Mouse (Mus musculus) liver, adult 2 months (tissue): ENCODE measurements at regions not wholly inside any gene's neighbourhood (a gene's known extent, or its start where the extent isn't known, plus 50 kb on each side); places are given as distances from the start of the nearest gene placed in this dataset.
A peak's percentile ranks its signal among the peaks of the same experiment; 100 is the strongest.

Source experiments
- DNase-seq: peaks from one replicate; pipeline ENCODE4 v3.0.0-alpha.2; 2011; ENCODE audit warnings: low read depth, low spot score; ENCODE audit errors: extremely low read depth
- H3K27ac ChIP-seq: fragments of 200-500 bp; replicated peaks from 2 replicates; pipeline ENCODE4 v1.5.1; 2012; ENCODE audit warnings: low read depth, mild to moderate bottlenecking, control low read depth, inconsistent platforms, low read length; ENCODE audit not compliant: insufficient read depth
- H3K27me3 ChIP-seq: fragments of 200-500 bp; 2 replicates; pipeline ENCODE4 v1.6.1; 2012; ENCODE audit warnings: mild to moderate bottlenecking, moderate library complexity, low read length, inconsistent platforms; ENCODE audit not compliant: control insufficient read depth, insufficient read depth
- H3K36me3 ChIP-seq: fragments of 200-500 bp; 2 replicates; pipeline ENCODE4 v1.6.1; 2012; ENCODE audit warnings: low read length, inconsistent platforms; ENCODE audit not compliant: control insufficient read depth, insufficient read depth
- H3K4me1 ChIP-seq: fragments of 200-500 bp; 2 replicates; pipeline ENCODE4 v1.6.1; 2011; ENCODE audit warnings: low read length; ENCODE audit not compliant: control insufficient read depth, insufficient read depth
- H3K4me3 ChIP-seq: fragments of 200-500 bp; 2 replicates; pipeline ENCODE4 v1.5.1; 2011; ENCODE audit warnings: low read depth, mild to moderate bottlenecking, control low read depth, low read length, moderate library complexity; ENCODE audit not compliant: insufficient read depth
- H3K79me2 ChIP-seq: fragments of 200-500 bp; 2 replicates; pipeline ENCODE4 v1.6.1; 2012; ENCODE audit warnings: inconsistent platforms, mild to moderate bottlenecking, low read length, moderate library complexity; ENCODE audit not compliant: control insufficient read depth, insufficient read depth
- H3K9ac ChIP-seq: fragments of 200-500 bp; 2 replicates; pipeline ENCODE4 v1.6.1; 2012; ENCODE audit warnings: low read depth, mild to moderate bottlenecking, control low read depth, inconsistent platforms, low read length
- CTCF ChIP-seq: fragments of 200-500 bp; IDR thresholded peaks from 2 replicates; pipeline ENCODE4 v1.5.1; 2011; ENCODE audit warnings: low read depth, low read length, control low read depth
- POLR2A ChIP-seq: fragments of 200-500 bp; IDR thresholded peaks from 2 replicates; pipeline ENCODE4 v1.6.1; 2011; ENCODE audit warnings: low read length, control low read depth; ENCODE audit not compliant: insufficient read depth; ENCODE audit errors: extremely low read depth
- WGBS: fragments of 180-500 bp; shearing (Covaris S2); methylation state at CpG from one replicate; pipeline ENCODE4 v1.1.7; 2018; 5-methylcytosine and 5-hydroxymethylcytosine counted together

DNA sequence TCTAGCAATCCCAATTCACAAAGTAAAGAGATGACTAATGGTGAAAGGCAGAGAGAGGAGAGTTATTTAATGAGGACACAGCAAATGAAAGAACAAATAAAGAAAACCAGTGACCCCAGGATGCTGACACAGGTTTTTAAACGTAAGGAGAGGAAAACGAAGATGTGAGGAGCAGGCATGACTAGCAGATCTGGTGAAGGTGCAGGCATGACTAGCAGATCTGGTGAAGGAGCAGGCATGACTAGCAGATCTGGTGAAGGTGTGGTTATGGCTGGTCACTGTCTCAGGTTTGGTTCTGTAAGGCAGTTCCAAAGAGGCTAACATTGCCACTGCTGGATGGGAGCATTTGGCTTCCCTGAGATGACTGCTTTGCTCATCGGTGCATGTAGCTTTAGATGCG lies 57.0 kb downstream of the Mbl2 start:
- no peaks in the 10 kb centered on the region for H3K79me2 ChIP-seq
- H3K4me1 ChIP-seq = peaks cover 4% of the 10 kb centered on the region; the same call in 1 of the 2 replicates
- H3K4me3 ChIP-seq = no peak overlapping the region
- no peaks in the 10 kb centered on the region for H3K27me3 ChIP-seq
- 66% methylated on average over 4 of the region's 4 CpGs for WGBS
- H3K36me3 ChIP-seq = no peaks in the 10 kb centered on the region
- peak; percentile 5 for DNase-seq
- no peak overlapping the region for H3K27ac ChIP-seq
- H3K9ac ChIP-seq = no peak overlapping the region
- TF ChIP-seq CTCF = no peak
- TF ChIP-seq POLR2A = no peak

DNA sequence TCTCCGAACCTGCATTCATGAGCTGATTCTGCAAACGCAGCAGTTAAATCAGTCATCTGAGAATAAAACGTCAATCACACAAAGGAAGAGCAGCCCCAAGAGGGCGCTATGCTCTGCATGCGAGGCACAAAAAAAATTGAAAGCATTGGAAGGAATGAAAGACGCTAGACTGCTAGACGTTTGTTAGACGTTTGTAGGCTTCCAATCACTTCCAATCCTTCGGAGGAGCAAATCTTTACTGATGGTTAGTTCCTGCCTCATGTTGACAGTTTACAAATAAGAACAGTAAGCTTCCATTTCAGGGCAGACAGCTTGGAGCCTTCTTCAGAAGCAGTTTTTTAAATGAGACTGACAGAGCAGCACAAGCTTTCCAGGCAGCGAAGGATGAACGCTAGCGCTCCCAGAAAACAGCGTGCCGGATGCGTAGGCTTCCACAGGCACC lies 62.5 kb downstream of the Mbl2 start:
- Histone ChIP-seq H3K79me2 (no peaks in the 10 kb centered on the region), H3K4me3 (no peak overlapping the region), H3K36me3 (no peaks in the 10 kb centered on the region), H3K4me1 (no peaks in the 10 kb centered on the region; the same call in 1 of the 2 replicates), H3K27me3 (0 out of 2 replicates have a peak, but pooled peaks cover 2% of the 10 kb centered on the region), H3K9ac (no peak overlapping the region), H3K27ac (no peak overlapping the region)
- TF ChIP-seq POLR2A (no peak), CTCF (peak; percentile 33; the same call in 1 of the 2 replicates)
- 44% methylated on average over 15 of the region's 15 CpGs for WGBS
- peak; percentile 24 for DNase-seq

DNA sequence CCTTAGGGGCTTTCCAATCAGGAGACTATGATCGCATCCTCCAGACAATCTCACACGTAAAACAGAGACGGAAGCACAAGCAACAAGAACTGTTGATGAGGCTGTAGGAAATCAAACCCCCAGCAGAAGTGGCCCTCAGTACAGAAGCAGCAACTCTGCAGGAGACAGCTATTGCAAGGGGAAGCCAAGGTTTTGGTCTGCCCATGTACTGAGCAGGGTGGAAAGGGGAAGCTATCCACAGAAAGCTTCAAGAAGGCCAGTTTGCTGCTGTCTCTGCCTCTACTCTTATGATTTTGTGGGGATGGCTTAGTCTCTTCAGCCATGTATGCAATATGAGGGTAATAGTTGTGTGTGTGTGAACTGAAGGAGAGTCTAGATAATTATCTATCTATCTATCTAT lies 63.3 kb downstream of the Mbl2 start:
- Histone ChIP-seq H3K9ac (no peak overlapping the region), H3K79me2 (no peaks in the 10 kb centered on the region), H3K27ac (no peak overlapping the region), H3K36me3 (no peaks in the 10 kb centered on the region), H3K4me1 (no peaks in the 10 kb centered on the region; the same call in 1 of the 2 replicates), H3K4me3 (no peak overlapping the region), H3K27me3 (0 out of 2 replicates have a peak, but pooled peaks cover 2% of the 10 kb centered on the region)
- no peak for DNase-seq
- no peak for TF ChIP-seq CTCF
- TF ChIP-seq POLR2A = no peak
- 92% methylated on average over 3 of the region's 3 CpGs for WGBS

DNA sequence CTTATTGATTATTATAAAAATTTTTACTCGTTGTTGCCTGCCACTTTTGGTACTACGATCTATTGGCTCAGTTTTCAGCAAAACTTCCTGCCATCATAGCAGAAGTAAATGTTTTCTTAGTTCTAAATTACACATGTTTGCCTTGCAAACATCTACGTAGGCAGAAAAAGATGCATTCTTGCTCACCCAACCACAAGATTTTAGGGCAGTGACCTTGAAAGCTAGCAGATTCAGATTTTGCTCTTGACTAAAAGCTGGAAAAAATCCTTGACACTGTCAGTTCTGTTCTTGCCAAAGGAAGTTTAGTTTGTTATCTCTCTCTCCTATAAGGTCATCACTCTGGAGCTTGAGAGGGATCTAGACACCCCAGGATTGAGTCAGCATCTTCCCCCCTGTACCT lies 66.8 kb downstream of the Mbl2 start:
- H3K36me3 ChIP-seq = no peaks in the 10 kb centered on the region
- DNase-seq = peak; percentile 24
- H3K27me3 ChIP-seq = 0 out of 2 replicates have a peak, but pooled peaks cover 2% of the 10 kb centered on the region
- H3K79me2 ChIP-seq = no peaks in the 10 kb centered on the region
- TF ChIP-seq POLR2A (no peak), CTCF (no peak)
- H3K9ac ChIP-seq = no peak overlapping the region
- no peak overlapping the region for H3K27ac ChIP-seq
- 17% methylated on average over 3 of the region's 3 CpGs for WGBS
- no peaks in the 10 kb centered on the region; the same call in 1 of the 2 replicates for H3K4me1 ChIP-seq
- no peak overlapping the region for H3K4me3 ChIP-seq

DNA sequence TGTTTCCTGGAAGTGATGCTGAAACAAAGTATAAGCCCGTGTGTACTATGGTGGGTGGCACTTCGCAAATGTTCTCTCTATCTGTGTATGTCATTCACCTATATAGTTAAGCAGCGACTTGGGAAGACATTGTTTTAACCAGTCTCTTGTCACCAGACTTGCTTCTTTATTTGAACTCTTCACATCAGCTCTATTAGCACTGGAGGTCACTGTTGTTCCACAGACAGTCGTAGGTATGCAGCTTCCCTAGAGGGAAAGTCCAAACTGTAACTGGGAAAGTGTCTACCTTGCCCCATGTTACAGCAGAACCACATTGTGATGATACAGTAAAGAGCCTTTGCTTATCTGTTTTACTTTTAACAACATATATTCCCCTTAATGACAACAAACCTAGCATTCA lies 69.5 kb downstream of the Mbl2 start:
- WGBS = 61% methylated on average over 4 of the region's 4 CpGs

DNA sequence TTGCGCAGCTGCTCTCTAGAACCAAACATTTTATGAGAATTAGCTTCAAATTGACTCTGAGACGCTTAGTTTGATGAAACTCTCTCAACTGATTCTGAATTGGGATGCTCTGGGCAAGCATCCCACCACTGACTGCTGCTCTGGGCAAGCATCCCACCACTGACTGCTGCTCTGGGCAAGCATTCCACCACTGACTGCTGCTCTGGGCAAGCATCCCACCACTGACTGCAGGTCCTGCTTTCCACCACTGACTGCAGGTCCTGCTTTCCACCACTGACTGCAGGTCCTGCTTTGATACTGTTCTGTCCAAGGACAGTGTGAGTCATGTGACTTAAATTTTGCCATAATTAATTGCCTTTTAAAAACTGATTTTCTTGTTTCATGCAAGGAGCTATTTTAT lies 73.6 kb downstream of the Mbl2 start:
- TF ChIP-seq POLR2A (no peak), CTCF (no peak)
- Histone ChIP-seq H3K9ac (no peak overlapping the region), H3K27me3 (no peaks in the 10 kb centered on the region), H3K79me2 (no peaks in the 10 kb centered on the region), H3K27ac (no peak overlapping the region), H3K4me1 (no peaks in the 10 kb centered on the region; the same call in 1 of the 2 replicates), H3K4me3 (no peak overlapping the region), H3K36me3 (no peaks in the 10 kb centered on the region)
- 91% methylated on average over 2 of the region's 2 CpGs for WGBS
- no peak for DNase-seq

More for the DNA sequence above, 69.5 kb downstream of the Mbl2 start:
- Histone ChIP-seq H3K27ac (no peak overlapping the region), H3K4me3 (no peak overlapping the region), H3K9ac (no peak overlapping the region), H3K79me2 (no peaks in the 10 kb centered on the region), H3K36me3 (no peaks in the 10 kb centered on the region), H3K27me3 (0 out of 2 replicates have a peak, but pooled peaks cover 2% of the 10 kb centered on the region), H3K4me1 (no peaks in the 10 kb centered on the region; the same call in 1 of the 2 replicates)
- no peak for TF ChIP-seq CTCF
- no peak for TF ChIP-seq POLR2A
- no peak for DNase-seq
